ENCODE assay signal across 8 mouse cellular contexts in the genomic region with DNA sequence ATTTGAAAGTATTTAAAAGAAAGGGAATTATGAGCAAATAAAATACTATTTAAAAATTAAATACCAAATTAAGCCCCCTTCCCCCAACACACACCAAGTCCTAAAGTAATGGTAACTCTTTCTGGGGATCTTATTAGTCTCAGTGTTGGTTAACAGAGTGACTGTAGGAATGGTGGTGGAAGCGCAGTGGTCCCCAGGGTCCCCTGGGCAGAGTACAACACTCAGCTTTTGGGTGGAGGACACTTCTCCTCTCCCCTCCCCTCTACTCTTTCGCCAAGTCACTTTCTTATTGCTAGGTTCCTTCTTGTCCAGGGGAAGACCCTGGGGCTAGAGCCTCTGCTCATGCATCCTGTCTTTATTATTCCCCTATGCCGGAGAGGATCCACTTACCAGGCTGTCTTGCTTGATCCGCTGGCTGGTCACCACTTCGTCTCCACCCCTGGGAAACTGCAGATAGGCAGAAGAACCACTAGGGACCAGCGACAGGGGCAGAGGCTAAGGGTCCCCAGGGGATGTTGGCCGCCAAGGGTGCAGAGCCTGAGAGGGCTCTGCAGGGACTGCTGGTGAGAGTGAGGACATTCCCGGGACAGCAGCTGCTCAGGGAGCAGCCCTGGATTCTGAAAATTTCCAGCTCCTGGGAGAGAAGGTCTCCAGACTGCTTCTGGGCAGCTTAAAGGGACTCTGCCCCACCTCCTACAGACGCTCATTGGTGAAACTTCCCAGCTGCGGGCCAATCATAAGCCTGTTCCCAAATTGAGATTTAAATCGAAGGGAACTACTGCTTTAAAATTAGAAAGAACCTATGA.
A peak's percentile ranks its signal among the peaks of the same experiment; 100 is the strongest.
DNase-seq lines count a peak whose midpoint lies in the region; ATAC-seq lines count a peak whose summit lies in the region.

No protein-coding gene starts in this region.

- H3K4me2 ChIP-seq in liver, embryonic 15.5 days: peak overlapping the region; percentile 33

- H3K27ac ChIP-seq in liver, embryonic 15.5 days (replicated peaks): no peak overlapping the region

- H3K9ac ChIP-seq in liver, embryonic 15.5 days: no peak overlapping the region

- DNase-seq in layer of hippocampus, adult 11-12 months (ENCODE audit: low spot score): peak; percentile 71
- DNase-seq in layer of hippocampus, adult 9-10 months (ENCODE audit: low spot score): no peak
- DNase-seq in forelimb bud, embryonic 11.5 days (ENCODE audit: low read depth, low spot score): peak; percentile 54
- peak; percentile 57 to 60 for DNase-seq in heart, postnatal 36 days
- peak; percentile 67 to 85 for DNase-seq in layer of hippocampus, adult 18-20 months (ENCODE audit: low spot score in 2 of 2)
- DNase-seq in ovary, adult 18-20 months (ENCODE audit: low spot score): peak; percentile 32

- H3K36me3 ChIP-seq in liver, embryonic 15.5 days (replicated peaks): no peaks in the 10 kb centered on the region

- no peaks in the 10 kb centered on the region for H3K27me3 ChIP-seq in liver, embryonic 15.5 days

- peak overlapping the region; percentile 25; the same call in 1 of the 2 replicates for H3K4me3 ChIP-seq in liver, embryonic 15.5 days (replicated peaks)

- no peaks in the 10 kb centered on the region for H3K4me1 ChIP-seq in liver, embryonic 15.5 days (replicated peaks)

- ATAC-seq in liver, embryonic 15.5 days (ENCODE audit: insufficient read depth): no peak
- no peak for ATAC-seq in monocyte, adult 5-6 weeks (replicated peaks; ENCODE audit: insufficient number of reproducible peaks, low FRiP score, low TSS enrichment, poor library complexity, severe bottlenecking)

- 9% methylated on average over 11 of the region's 11 CpGs for WGBS in liver, embryonic 15.5 days (ENCODE audit: insufficient replicate concordance)

- H3K9me3 ChIP-seq in liver, embryonic 15.5 days (replicated peaks): no peaks in the 10 kb centered on the region

- intact Hi-C loops in heart, postnatal 36 days (cut with DNase I): loop anchor here (5.0 to 10.0 kb wide), 3 partner anchors 52 to 133 kb away; no protein-coding TSS in a partner anchor
